Mouse (Mus musculus): Measurements from ENCODE around the gene Arhgap15.

DNA sequence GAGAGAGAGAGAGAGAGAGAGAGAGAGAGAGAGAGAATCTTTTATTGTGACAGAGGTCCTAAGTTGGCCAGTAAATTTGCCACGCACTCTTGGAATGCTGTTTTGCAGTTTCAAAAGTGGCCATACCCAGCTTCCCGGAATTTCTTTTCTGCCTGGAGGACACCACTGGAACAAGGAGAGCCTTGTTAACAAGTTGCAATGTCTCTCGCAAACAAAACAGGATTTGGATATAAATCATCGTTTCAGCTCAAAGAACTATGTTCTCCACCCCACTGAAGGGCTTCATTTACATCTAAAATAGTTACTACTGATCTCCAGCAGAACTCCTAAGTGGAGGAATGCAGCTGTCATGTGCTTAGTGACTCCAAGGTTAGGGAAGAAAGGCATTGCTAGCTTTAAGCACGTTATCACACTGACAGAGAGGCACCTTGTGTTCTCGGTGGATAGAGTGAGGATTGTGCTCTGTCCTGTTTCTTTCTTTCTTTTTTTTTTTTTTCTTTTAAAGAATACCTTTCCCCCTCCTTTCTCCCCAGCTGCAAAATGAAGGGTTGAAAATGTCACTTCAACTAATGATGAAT lies 473.6 kb downstream of the Arhgap15 start:
- no peak for TF ChIP-seq EP300 (IDR thresholded peaks at IDR 0.05; ENCODE audit: insufficient read depth, low read depth, low read length)
- TF ChIP-seq CTCF (IDR thresholded peaks at IDR 0.05), result no peak
- no peak for TF ChIP-seq POLR2A (IDR thresholded peaks at IDR 0.05; ENCODE audit: insufficient read depth, low read depth, low read length)

Data from heart, adult 2 months (tissue).